Mouse (Mus musculus) myocyte (in vitro differentiated cells): ENCODE measurements around the gene Ace2.

ENCODE experiments used
- E2F4 ChIP-seq: IDR thresholded peaks from one replicate; pipeline ENCODE4 v1.6.1; 2011; ENCODE audit warnings: mild to moderate bottlenecking, control low read depth, moderate library complexity; ENCODE audit not compliant: insufficient read depth
- POLR2A ChIP-seq: IDR thresholded peaks from one replicate; pipeline ENCODE4 v1.6.1; 2011; ENCODE audit warnings: low read depth, mild to moderate bottlenecking, control low read depth, moderate library complexity; ENCODE audit not compliant: insufficient read length
- TCF3 ChIP-seq: IDR thresholded peaks from one replicate; pipeline ENCODE4 v1.6.1; 2011; ENCODE audit warnings: low read depth, control low read depth; ENCODE audit not compliant: insufficient read length

GRCm38 (mm10) chrX:164154594-164154993 lies 15.5 kb downstream of the Ace2 start:
- TF ChIP-seq E2F4: no peak
- no peak for TF ChIP-seq TCF3
- TF ChIP-seq POLR2A: no peak
